Mouse (Mus musculus): ENCODE data around the gene Hand1.

Hand1 gene

DNA sequence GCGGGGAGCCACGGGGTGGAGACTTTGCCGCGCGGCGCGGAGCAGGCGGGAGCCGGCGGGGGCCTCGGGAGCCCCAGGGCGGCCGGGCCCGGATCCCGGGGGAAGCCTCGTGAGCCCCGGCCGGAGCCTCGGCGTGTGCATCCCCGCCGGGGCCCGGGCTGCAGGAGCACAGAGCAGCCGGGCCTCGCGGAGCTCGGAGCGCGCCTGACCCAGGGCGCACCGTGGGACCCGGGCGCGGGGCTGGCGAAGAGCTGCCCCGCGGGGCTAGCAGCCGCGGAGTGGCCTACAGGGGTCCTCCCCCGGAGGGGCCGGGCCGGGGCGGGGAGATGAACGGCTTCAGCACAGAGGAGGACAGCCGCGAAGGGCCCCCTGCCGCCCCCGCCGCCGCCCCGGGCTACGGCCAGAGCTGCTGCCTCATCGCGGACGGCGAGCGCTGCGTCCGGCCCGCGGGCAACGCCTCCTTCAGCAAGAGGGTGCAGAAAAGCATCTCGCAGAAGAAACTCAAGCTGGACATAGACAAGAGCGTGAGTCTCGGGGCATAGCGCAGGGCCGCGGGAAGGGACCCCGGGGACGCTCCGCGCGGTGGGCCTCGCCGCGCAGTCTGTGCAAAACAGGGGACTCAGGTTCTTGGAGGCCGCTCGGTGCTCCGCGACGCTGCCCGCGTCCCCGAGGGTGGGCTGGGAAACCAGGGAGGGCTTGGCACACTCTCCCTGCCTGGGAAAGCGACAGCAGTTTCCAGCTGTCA lies 30.7 kb downstream of the Hand1 start:
- DNase-seq (ENCODE audit: low spot score) = peak; percentile 69

DNA sequence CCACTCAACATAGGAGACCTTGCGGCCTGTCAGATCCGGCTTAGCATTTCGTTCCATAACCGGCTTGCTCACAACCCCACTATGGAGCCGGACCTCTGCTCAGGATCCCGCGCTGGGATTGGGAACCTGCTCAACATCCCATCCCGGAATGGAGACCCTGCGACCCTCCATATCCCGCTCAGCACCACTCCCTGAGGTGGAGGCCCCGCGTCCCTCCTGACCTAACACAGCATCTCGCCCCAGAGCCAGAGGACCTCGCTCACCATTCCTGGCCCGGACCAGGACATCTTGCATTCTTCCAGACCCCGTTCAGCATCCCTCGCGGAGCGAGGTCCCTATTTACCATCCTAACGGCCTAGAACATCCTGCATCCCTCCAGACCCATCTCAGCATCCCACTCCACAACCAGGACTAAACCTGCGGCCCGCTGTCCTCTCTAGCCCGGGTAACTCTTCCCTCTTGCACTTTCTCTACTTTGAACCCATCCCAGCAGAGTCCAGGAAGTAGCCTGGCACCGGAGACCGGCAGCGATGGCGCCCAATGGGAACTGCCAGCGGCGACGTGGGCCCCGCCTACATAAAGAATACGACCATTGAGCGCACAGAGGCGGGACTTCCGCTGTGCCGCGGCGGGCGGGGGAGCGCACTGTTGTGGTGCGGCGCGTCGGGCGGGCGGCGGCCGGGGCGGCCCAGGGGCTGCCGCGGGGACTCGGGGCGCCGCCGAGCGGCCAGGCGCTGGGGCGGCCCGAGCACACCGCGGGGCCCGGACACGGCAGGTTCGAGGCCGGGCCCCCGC lies 31.4 kb downstream of the Hand1 start, which contains the start of gene Sap30l:
Sap30l (plus strand) TSS at position 667 of the 795 bp plus-strand sequence.
- peak; percentile 97 for DNase-seq (ENCODE audit: low spot score)

DNA sequence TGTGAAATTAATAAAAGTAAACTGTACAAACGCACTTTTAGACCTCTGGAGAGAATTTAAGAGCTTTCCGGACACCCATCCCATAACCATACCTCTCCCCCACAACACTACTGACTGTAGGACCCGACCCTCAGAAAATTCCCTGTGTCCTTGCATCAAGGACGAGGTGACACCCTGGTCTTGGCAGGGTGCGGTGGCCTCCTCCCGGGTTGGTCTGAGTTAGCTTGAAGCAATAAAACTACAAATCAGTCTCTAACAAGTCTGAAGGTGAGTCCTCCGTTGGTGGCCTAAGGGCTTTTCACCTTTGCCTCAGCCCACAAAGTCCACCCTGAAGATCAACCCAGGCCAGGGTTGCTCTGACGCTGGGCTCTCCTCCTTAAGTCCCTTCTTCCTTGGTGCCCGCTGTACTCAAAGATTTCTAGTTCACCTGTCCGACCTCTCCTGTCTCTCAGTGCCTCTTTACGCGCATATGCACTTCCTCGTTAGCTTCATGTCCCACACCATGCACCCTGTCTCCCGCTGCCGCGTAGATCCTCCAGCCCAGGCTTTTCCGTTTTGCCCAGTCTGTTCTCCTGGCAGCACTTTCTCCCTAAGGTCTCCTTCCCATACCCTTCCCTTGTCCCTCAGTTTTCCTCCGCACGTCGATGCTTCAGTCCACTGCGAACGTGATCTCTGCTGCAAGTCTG lies 32.2 kb downstream of the Hand1 start:
- DNase-seq (ENCODE audit: low spot score) = no peak

DNA sequence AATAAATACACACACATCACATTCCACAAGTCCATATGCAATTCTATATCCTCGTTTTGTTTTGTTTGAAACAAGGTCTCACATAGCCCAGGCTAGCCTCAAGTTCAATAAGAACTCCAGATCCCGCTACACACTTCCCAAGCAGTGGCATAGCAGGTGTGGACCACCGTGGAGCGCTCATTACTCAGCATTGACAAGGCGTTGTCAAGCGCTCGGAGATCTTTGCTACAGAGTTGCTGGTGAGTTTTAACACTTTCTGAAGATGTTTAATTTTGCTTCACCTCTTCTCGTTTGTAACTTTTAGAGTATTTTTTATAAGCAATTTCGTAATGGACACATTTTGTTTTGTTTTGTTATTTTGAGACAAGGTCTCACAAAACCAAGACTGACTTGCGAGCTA lies 33.2 kb downstream of the Hand1 start:
- DNase-seq (ENCODE audit: low spot score) = no peak

DNA sequence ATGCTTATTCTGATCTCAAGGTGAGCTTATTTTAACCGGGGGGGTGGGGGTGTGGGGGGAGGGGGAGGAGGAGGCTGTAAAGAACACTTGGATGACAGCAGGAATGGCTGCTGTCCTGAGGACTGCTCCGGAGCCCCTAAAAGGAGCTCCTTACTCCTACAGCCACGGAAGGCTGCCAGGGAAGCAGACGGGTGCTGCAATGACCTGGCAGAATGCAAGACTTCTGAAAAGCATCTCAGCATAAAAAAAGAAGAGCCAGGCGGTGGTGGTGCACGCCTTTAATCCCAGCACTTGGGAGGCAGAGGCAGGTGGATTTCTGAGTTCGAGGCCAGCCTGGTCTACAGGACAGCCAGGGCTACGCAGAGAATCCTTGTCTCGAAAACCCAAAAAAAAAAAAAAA lies 34.8 kb downstream of the Hand1 start:
- DNase-seq (ENCODE audit: low spot score) = no peak

DNA sequence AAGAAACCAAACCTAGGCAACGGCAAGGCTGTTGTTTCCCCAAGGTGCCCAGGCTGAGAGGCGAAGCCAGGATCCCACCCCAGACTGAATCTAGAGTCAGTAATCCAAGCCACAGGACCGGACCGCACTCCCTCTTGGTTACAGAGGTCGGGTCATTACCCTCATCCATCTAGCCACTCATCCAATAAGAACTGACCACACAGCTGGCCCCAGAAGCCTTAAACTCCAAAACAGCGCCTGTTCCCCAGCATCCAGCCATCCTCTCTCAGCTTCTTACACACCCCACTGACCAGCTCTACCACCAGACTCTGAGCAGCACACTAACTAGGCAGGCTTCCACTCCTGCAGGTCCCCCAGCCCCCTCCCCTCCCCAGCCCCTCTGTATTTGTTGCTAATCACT lies 37.5 kb downstream of the Hand1 start:
- no peak for DNase-seq (ENCODE audit: low spot score)

DNA sequence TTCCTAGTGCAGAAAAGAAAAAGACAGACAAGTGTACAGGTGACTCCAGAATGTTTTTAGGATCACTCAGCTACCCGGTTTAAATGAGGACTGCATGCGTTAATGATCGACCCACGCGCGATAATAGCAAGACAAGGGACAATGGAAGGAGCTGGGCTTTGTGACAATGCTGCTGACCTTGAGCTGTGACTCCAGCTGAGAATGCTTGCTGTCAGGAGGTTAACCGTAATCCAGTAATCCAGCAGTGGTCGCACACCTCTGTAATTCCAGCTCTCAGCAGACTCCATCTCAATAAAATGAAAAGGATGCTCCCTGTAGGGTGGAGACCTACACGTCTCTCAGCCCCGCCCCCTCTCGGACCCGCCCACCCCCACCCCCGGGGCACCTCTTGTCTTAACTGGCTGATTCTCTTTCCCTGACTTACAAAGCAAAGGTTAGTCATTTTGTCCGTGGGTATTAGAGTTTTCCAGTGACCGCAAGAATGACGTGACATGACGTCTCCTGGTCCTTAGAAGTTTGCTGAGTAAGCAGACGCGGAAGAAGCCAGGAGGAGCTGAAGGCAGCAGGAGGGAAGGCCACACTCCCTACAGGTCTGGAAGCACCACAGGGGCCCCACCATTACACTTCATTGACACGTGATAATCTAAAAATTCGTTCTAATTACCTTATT lies 41.6 kb downstream of the Hand1 start:
- DNase-seq (ENCODE audit: low spot score) = no peak

DNA sequence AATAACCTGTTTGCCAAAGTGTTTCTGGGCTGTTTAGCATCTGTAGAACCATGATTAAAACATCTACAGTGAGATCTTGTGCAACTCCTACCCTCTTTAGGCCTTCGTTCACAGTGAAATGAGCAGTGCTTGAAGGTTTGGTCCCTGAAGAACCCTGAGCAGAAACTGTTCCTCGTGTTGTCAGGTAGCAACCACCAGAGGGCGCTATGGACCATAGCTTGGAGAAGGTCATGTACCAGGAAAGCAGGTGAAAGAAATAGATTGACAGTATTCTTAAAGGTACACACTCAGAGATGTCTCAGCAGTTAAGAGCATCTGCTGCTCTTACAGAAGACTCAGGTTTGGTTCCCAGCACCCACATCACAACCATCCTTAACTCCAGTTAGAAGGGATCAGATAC lies 44.7 kb downstream of the Hand1 start:
- peak; percentile 58 for DNase-seq (ENCODE audit: low spot score)

DNA sequence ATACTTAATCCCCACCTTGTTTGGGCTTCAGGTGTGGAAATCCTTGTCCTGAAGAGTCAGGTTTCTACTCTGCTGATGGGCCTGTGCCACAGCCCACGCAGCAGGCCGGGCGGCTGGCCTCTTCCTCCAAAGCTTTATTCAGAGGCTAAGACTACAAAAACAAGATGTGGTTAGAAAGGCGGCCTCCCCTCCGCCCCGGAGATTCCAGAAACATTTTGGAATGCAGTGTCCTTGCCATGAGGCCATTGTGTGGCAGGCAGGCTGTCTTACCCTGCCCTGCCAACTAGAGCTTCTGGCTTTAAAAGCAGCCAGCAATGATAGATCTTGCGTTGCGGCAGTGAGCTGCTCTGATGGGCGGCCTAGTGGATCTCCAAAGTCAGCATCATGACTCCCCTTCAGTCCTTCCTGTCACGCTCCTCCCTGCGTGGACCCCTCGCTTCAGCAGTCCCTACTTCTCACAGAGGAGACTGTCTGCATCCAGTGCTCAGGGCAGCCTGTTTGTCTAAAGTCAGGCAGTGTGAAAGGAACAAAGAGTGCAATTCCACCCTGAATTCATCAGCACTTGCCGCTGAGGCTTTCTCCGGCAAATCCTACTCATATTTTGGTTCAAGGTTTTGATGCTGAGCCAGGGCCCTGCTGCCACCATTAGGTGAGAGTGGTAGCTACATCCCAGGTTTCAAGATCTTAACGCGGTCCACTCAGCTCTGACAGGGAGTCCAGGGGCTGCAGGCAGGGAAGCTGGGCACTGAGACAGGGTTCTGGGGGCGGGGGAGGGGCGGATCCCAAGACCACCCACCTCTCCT lies 45.8 kb downstream of the Hand1 start:
- DNase-seq (ENCODE audit: low spot score) = peak; percentile 33

DNA sequence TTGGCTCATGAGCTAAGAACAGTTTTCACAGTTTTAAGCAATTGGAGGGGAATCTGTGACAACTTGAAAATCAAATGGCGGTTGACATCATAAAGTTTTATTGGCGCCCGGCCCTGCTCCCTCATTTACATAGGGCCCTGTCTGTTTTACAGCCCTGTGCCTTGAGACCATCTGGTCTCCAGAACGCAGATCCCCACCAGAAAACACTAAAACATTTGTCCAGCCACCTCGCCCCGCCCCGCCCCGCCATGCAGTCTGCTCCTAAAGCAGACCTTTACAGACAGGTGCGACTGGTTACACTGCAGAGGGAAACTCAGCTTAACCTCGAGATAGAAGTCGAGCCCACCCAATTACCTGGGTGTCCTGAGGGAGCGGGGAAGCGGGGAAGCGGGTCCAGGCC lies 52.8 kb downstream of the Hand1 start:
- DNase-seq (ENCODE audit: low spot score) = no peak
